Mouse (Mus musculus) spleen, adult 2 months (tissue): ENCODE data around the gene Twsg1. TPM values are rescaled to one million over a fixed set of nuclear protein-coding genes. Genes with fewer than 3 reads are reported as not detected.

Experiments used
- DNase-seq, 2 experiments: peaks; one replicate each; pipeline versions ENCODE4 v3.0.0 to v3.0.0-alpha.2; 2012 to 2021; ENCODE audit warnings: low spot score in 2 of 2, low read depth in 1 of 2
- H3K27ac ChIP-seq: fragments of 200-500 bp; 2 replicates; pipeline ENCODE4 v1.5.1; 2012; ENCODE audit warnings: low read length, inconsistent platforms; ENCODE audit not compliant: insufficient read depth
- H3K27me3 ChIP-seq: fragments of 200-500 bp; 2 replicates; pipeline ENCODE4 v1.6.1; 2012; ENCODE audit warnings: mild to moderate bottlenecking, moderate library complexity, low read length, inconsistent platforms; ENCODE audit not compliant: control insufficient read depth, insufficient read depth
- H3K36me3 ChIP-seq: fragments of 200-500 bp; 2 replicates; pipeline ENCODE4 v1.6.1; 2012; ENCODE audit warnings: mild to moderate bottlenecking, low read length, inconsistent platforms; ENCODE audit not compliant: control insufficient read depth, insufficient read depth
- H3K4me1 ChIP-seq: fragments of 200-500 bp; 2 replicates; pipeline ENCODE4 v1.6.1; 2011; ENCODE audit warnings: inconsistent platforms; ENCODE audit not compliant: control insufficient read depth, insufficient read depth, insufficient read length
- H3K4me3 ChIP-seq: fragments of 200-500 bp; 2 replicates; pipeline ENCODE4 v1.5.1; 2011; ENCODE audit warnings: mild to moderate bottlenecking, inconsistent platforms; ENCODE audit not compliant: insufficient read depth, insufficient read length; ENCODE audit errors: extremely low read depth
- CTCF ChIP-seq: fragments of 200-500 bp; IDR thresholded peaks from 2 replicates; pipeline ENCODE4 v1.5.1; 2011; ENCODE audit warnings: mild to moderate bottlenecking, inconsistent platforms; ENCODE audit not compliant: insufficient read depth, insufficient read length, insufficient replicate concordance; ENCODE audit errors: extremely low read depth
- POLR2A ChIP-seq: fragments of 200-500 bp; IDR thresholded peaks from 2 replicates; pipeline ENCODE4 v1.6.1; 2011; ENCODE audit warnings: low read depth, low read length, inconsistent platforms
- WGBS: fragments of 180-500 bp; shearing (Covaris S2); methylation state at CpG from one replicate; pipeline ENCODE4 v1.1.7; 2018; 5-methylcytosine and 5-hydroxymethylcytosine counted together
- polyA plus RNA-seq: library from polyadenylated mRNA; depleted of rRNA; stranded (reverse); fragments of >200 nt; gene quantifications from 2 replicates; pipeline ENCODE4 v1.2.3, GENCODE M21; 2012

Gene Twsg1
- polyA plus RNA-seq, 1 experiment, result 12.9 TPM

DNA sequence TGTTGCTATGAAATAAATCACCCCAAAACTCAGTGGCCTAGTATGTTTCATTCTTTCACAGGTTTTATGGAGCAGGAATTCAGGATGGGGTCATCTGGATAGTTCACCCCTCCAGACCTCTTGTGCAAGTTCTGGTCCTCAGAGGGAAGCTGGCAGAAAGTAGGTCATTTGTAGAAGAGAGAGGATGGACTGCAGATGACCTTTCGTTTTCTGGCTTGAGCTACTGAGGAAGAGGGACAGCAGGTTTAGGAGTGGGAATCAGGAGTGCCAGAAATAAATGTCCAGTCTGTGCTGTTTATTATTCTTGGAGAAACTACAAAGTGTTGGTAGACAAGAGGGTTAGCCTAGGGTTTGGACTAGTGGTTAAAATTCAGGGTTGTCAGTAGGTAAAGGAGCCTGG, 7.3 kb upstream of the Twsg1 start:
- no peaks in the 10 kb centered on the region for H3K27me3 ChIP-seq

DNA sequence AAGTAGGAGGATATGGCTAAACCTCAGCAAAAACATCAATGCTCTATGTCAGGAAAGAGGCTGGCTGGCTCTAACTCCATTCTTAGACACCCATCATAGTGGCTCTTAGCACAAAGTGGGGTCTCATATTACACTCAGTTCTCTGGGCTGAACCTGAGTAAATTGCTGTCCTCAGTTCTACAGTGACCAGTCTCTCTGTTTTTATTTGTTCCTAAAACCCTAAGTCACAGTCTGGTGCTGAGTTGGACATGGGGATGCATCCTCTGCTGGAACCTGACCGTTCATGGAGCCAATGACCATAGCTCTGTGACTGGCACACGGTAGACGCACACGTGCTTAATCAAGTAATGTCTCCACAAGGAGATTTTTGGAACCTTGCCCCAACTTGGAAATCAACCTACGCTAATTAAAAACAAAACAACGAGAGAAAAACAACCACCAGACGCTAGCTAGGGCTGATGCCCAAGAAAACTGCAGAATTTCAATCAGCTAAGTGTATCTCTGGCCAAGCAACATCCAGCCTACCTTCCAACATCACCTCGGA, 6.8 kb upstream of the Twsg1 start:
- no peak for DNase-seq
- no peak overlapping the region for H3K4me3 ChIP-seq
- TF ChIP-seq CTCF (no peak), POLR2A (no peak)

More for the DNA sequence above, 7.3 kb upstream of the Twsg1 start:
- WGBS, result 87% methylated on average over 1 of the region's 1 CpGs
- TF ChIP-seq POLR2A, result no peak
- TF ChIP-seq CTCF, result no peak
- Histone ChIP-seq H3K27ac (no peak overlapping the region), H3K36me3 (no peaks in the 10 kb centered on the region), H3K4me1 (no peaks in the 10 kb centered on the region; the same call in 1 of the 2 replicates), H3K4me3 (no peak overlapping the region)
- no peak for DNase-seq

DNA sequence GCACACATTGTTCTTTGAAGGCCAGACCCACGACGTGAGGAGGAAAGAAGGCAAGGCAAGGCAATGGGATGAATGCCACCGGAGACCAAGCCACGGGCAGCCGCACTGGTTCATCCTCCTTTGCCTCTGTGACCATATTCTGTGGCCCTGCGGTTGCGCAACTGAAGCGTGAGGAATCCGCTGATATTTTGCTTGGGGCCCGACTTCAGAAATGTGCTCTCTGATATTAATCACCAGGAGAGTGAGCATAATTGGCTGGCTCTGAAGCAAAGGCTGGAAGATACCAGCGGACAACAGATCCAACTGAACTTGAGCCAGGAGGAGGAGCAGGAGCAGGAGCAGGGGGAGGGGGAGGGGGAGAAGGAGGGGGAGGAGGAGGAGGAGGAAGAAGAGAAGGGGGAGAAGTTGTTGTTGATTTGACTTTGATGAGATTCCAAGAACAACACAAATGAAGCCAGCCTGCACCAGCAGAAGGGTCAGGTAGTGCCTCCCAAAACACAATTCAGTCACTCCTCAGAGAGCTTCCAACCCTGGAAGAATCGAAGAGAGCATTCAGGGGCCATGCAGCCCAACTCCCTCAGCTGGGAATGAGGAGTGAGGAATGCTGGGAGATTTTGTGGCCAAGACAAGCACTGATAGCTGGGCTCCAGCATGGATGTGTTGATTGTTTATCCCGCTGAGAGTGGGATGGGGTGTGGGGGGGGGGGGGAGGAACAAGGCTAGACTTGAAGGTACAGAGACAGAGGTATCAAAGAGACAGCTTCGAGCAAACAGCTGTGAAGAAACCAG, 6.2 kb upstream of the Twsg1 start:
- no peak overlapping the region for H3K4me3 ChIP-seq
- peak overlapping the region; percentile 55; the same call in 1 of the 2 replicates for H3K27ac ChIP-seq
- 71% methylated on average over 14 of the region's 14 CpGs for WGBS
- TF ChIP-seq CTCF (no peak), POLR2A (no peak)
- H3K4me1 ChIP-seq, result no peaks in the 10 kb centered on the region; the same call in 1 of the 2 replicates
- H3K36me3 ChIP-seq, result no peaks in the 10 kb centered on the region
- no peak for DNase-seq
- H3K27me3 ChIP-seq, result no peaks in the 10 kb centered on the region

More for the DNA sequence above, 6.8 kb upstream of the Twsg1 start:
- Histone ChIP-seq H3K27ac (no peak overlapping the region), H3K36me3 (no peaks in the 10 kb centered on the region), H3K27me3 (no peaks in the 10 kb centered on the region), H3K4me1 (no peaks in the 10 kb centered on the region; the same call in 1 of the 2 replicates)
- 89% methylated on average over 8 of the region's 8 CpGs for WGBS

DNA sequence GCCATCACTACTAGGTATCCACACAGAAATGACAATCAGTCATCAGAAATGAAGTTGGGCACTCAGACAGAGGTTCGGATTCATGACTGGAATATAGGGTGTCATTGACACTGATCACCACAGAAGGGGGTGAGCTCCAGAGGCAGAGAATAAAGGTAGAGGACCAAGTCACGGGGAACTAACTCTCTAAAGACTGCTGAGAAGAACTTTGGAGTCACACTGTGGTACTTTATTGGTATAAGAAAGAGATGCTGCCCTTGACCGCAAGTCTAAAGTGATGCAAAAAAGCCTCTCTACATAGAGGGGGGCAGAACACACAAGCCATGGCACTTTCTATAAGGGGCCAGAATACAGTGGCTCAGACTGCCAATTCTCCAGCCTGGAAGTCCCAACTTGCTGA, 5.1 kb upstream of the Twsg1 start:
- no peaks in the 10 kb centered on the region for H3K36me3 ChIP-seq
- H3K27me3 ChIP-seq, result no peaks in the 10 kb centered on the region
- no peak overlapping the region for H3K4me3 ChIP-seq
- H3K27ac ChIP-seq, result no peak overlapping the region
- TF ChIP-seq CTCF, result no peak
- no peak for TF ChIP-seq POLR2A
- no peak for DNase-seq
- H3K4me1 ChIP-seq, result peaks cover 3% of the 10 kb centered on the region; the same call in 1 of the 2 replicates
- 86% methylated on average over 3 of the region's 3 CpGs for WGBS

DNA sequence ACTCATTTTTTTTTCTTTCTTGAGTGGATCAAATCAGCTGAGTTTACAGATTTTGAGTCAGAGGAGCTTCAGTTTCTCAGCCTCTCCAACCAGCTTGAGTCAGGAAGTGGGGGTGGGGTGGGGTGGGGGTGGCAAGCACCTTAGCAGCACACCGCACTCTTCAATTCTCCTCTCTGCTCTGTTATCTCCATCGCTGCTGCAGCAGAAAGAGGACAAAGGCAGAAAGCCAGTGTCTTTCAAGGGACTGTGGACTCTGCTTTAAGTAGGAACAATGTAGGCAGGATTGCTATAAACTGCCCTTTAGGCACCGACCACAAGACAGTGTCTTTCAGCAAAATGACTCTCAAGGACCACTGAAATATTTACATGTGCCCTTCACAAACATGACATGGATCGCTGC, 2.9 kb upstream of the Twsg1 start:
- no peak for DNase-seq
- WGBS, result 46% methylated on average over 4 of the region's 4 CpGs

DNA sequence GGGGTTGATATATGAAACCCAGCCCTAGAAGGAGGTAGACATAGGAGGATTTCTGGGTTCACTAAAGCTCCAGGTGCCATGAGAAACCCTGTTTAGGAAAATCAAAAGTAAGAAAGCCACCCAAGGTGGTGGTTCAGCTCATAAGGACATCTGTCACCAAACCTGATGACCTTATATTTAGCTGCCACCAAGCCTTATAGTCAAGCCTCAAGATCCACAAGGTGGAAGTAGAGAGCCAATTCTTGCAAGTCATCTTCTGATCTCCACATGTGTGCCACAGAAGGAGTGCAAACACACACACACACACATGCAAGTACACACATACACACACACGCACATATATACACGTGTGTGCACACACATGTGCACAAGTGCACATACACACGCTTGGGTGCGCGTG, 1.1 kb upstream of the Twsg1 start:
- Histone ChIP-seq H3K4me1 (peaks cover 3% of the 10 kb centered on the region; the same call in 1 of the 2 replicates), H3K4me3 (no peak overlapping the region), H3K36me3 (no peaks in the 10 kb centered on the region), H3K27ac (no peak overlapping the region), H3K27me3 (no peaks in the 10 kb centered on the region)
- no peak for DNase-seq
- TF ChIP-seq POLR2A (no peak), CTCF (peak; percentile 18; the same call in 1 of the 2 replicates)
- 73% methylated on average over 5 of the region's 5 CpGs for WGBS

More for the DNA sequence above, 2.9 kb upstream of the Twsg1 start:
- TF ChIP-seq CTCF (no peak), POLR2A (no peak)
- H3K4me3 ChIP-seq, result peak overlapping the region; percentile 15; the same call in 1 of the 2 replicates
- H3K27ac ChIP-seq, result peak overlapping the region; percentile 49
- H3K36me3 ChIP-seq, result no peaks in the 10 kb centered on the region
- H3K4me1 ChIP-seq, result peaks cover 3% of the 10 kb centered on the region; the same call in 1 of the 2 replicates
- H3K27me3 ChIP-seq, result no peaks in the 10 kb centered on the region
